Mouse (Mus musculus) embryonic facial prominence, embryonic 11.5 days (tissue): ENCODE measurements around the gene Plk5. TPM values are rescaled to one million over a fixed set of nuclear protein-coding genes. Genes with fewer than 3 reads are reported as not detected.

ENCODE experiments used
- ATAC-seq: fragments of 200-750 bp; cut with Nextera tagmentation; replicated peaks from 2 replicates; pipeline ENCODE4 v1.8.0; 2017; ENCODE audit warnings: low read depth; ENCODE audit not compliant: insufficient number of reproducible peaks, low FRiP score, low TSS enrichment
- DNase-seq: peaks from one replicate; pipeline ENCODE4 v3.0.0-alpha.2; 2015; ENCODE audit warnings: low spot score
- H3K27ac ChIP-seq: fragments of 300-500 bp; sonication (generic); replicated peaks from 2 replicates; pipeline ENCODE4 v1.5.1; 2014; ENCODE audit warnings: mild to moderate bottlenecking, low read depth, low read length, control low read depth
- H3K27me3 ChIP-seq: fragments of 300-500 bp; sonication (generic); 2 replicates; pipeline ENCODE4 v1.6.1; 2014; ENCODE audit warnings: mild to moderate bottlenecking, low read length, moderate library complexity, mixed read lengths; ENCODE audit not compliant: control insufficient read depth, insufficient read depth
- H3K36me3 ChIP-seq: fragments of 300-500 bp; sonication (generic); replicated peaks from 2 replicates; pipeline ENCODE4 v1.6.1; 2014; ENCODE audit warnings: low read depth, mild to moderate bottlenecking, low read length, moderate library complexity, mixed read lengths; ENCODE audit not compliant: control insufficient read depth, insufficient read depth
- H3K4me1 ChIP-seq: fragments of 300-500 bp; sonication (generic); 2 replicates; pipeline ENCODE4 v1.6.1; 2014; ENCODE audit warnings: low read length, mixed read lengths; ENCODE audit not compliant: control insufficient read depth, insufficient read depth
- H3K4me2 ChIP-seq: fragments of 300-500 bp; sonication (generic); 2 replicates; pipeline ENCODE4 v1.6.1; 2014; ENCODE audit warnings: low read depth, mild to moderate bottlenecking, control low read depth, low read length, moderate library complexity
- H3K4me3 ChIP-seq: fragments of 300-500 bp; sonication (generic); 2 replicates; pipeline ENCODE4 v1.5.1; 2014; ENCODE audit warnings: low read depth, low read length, control low read depth
- H3K9ac ChIP-seq: fragments of 300-500 bp; sonication (generic); replicated peaks from 2 replicates; pipeline ENCODE4 v1.6.1; 2014; ENCODE audit warnings: mild to moderate bottlenecking, control low read depth, low read length
- H3K9me3 ChIP-seq: fragments of 300-500 bp; sonication (generic); replicated peaks from 2 replicates; pipeline ENCODE4 v1.6.1; 2016; ENCODE audit warnings: mild to moderate bottlenecking, low read length, inconsistent platforms, mixed read lengths; ENCODE audit not compliant: control insufficient read depth
- WGBS: fragments of 180-500 bp; shearing (Covaris S2); extraction: QIAGEN DNeasy Blood & Tissue Kit; methylation state at CpG from one replicate; pipeline ENCODE4 v1.1.7; 2014; 5-methylcytosine and 5-hydroxymethylcytosine counted together
- polyA plus RNA-seq: library from polyadenylated mRNA; unstranded; fragments of >200 nt; fragmentation: Nextera tagmentation; extraction: Ambion mirVana; gene quantifications from 2 replicates; pipeline ENCODE4 v1.2.1, GENCODE M21; 2014

Plk5 gene
- polyA plus RNA-seq = 0.26 and 0.52 TPM in 2 replicates

DNA sequence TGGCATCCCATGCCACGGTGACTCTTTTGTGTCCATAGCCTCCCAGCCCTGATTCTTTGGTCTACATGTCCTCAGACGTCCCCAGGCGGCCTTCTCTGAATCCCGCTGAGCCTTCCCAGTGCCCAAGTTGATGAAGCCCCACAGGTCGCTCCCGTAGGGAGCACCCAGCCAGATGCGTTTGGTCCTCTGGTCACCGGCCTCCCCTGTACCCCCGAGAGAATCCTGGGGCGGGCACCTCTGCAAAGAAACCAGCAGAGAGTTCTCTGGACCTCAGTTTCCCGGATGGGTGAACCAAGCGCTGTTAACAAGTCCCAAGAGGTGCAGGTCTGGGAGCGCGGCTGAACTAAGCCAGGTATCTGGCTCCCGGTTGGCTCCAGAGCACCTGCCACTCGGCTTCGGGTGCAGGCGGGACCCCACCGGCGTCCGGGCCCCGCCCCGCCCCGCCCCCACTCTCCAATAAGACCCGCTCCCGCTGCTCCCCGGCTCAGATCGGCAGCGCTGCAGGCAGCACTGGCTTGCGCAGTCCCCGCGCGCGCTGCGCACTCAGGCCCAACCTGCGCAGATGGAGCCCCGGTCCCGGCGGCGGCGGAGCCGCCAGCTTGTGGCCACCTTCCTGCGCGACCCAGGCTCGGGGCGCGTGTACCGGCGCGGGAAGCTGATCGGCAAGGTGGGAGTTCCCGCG lies at the start of gene Plk5:
Gene Plk5, plus strand, starts transcription at position 459 of the 682 bp plus-strand sequence.
- Histone ChIP-seq H3K4me1 (peaks cover 7% of the 10 kb centered on the region), H3K27ac (no peak within 1 kb of the TSS), H3K4me3 (peak within 1 kb of the TSS; percentile 30), H3K9ac (peak within 1 kb of the TSS; percentile 25; the same call in 1 of the 2 replicates), H3K4me2 (peak within 1 kb of the TSS; percentile 57), H3K36me3 (no peaks in the 10 kb centered on the region), H3K27me3 (peaks cover 63% of the 10 kb centered on the region), H3K9me3 (no peaks in the 10 kb centered on the region; the same call in 1 of the 2 replicates)
- WGBS = 1% methylated on average over 50 of the region's 53 CpGs
- DNase-seq = no peak
- no peak for ATAC-seq

DNA sequence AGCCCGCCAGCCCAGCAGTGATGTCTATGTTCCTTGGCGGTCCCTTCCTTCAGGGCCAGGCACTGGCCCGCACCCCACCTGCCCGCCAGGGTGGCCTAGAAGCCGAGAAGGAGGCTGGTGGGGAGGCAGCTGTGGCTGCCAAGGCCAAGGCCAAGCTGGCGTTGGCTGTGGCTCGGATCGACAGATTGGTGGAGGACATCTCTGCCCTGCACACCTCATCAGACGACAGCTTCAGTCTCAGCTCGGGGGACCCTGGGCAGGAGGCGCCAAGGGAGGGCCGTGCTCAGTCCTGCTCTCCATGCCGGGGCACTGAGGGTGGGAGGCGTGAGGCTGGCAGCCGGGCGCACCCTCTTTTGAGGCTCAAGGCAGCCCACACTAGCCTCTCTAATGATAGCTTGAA lies 44.7 kb upstream of the Plk5 start:
- WGBS = 87% methylated on average over 16 of the region's 16 CpGs
- no peak for DNase-seq
- Histone ChIP-seq H3K36me3 (no peaks in the 10 kb centered on the region; the same call in 1 of the 2 replicates), H3K27me3 (peaks cover 54% of the 10 kb centered on the region), H3K9me3 (no peaks in the 10 kb centered on the region), H3K4me2 (no peak overlapping the region), H3K4me1 (no peaks in the 10 kb centered on the region; the same call in 1 of the 2 replicates), H3K27ac (no peak overlapping the region), H3K9ac (no peak overlapping the region), H3K4me3 (no peak overlapping the region)
- no peak for ATAC-seq

DNA sequence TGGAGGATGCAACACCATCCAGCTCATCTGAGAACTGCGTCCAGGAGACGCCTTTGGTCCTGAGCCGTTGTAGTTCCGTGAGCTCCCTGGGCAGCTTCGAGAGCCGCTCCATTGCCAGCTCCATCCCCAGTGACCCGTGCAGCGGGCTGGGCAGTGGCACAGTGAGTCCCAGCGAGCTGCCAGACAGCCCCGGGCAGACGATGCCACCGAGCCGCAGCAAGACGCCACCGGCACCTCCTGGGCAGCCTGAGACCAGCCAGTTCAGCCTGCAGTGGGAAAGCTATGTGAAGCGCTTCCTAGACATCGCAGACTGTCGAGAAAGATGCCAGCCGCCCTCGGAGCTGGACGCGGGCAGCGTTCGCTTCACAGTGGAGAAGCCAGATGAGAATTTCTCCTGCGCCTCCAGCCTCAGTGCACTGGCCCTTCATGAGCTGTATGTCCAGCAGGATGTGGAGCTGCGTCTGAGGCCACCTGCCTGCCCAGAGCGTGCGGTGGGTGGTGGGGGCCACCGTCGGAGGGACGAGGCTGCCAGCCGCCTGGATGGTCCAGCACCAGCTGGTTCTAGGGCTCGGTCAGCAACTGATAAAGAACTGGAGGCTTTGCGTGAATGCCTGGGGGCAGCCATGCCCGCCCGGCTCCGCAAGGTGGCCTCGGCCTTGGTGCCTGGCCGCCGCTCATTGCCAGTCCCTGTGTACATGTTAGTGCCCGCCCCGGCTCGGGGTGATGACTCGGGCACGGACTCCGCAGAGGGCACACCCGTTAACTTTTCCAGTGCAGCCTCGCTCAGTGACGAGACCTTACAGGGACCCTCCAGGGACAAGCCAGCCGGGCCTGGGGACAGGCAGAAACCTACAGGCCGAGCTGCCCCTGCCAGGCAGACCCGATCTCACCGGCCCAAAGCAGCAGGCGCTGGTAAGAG lies 43.4 kb upstream of the Plk5 start:
- Histone ChIP-seq H3K4me1 (no peaks in the 10 kb centered on the region; the same call in 1 of the 2 replicates), H3K4me2 (no peak overlapping the region), H3K9ac (no peak overlapping the region), H3K27ac (no peak overlapping the region), H3K27me3 (peaks cover 56% of the 10 kb centered on the region), H3K9me3 (no peaks in the 10 kb centered on the region), H3K36me3 (no peaks in the 10 kb centered on the region; the same call in 1 of the 2 replicates), H3K4me3 (no peak overlapping the region)
- ATAC-seq (no peak), DNase-seq (no peak)
- 60% methylated on average over 54 of the region's 54 CpGs for WGBS

DNA sequence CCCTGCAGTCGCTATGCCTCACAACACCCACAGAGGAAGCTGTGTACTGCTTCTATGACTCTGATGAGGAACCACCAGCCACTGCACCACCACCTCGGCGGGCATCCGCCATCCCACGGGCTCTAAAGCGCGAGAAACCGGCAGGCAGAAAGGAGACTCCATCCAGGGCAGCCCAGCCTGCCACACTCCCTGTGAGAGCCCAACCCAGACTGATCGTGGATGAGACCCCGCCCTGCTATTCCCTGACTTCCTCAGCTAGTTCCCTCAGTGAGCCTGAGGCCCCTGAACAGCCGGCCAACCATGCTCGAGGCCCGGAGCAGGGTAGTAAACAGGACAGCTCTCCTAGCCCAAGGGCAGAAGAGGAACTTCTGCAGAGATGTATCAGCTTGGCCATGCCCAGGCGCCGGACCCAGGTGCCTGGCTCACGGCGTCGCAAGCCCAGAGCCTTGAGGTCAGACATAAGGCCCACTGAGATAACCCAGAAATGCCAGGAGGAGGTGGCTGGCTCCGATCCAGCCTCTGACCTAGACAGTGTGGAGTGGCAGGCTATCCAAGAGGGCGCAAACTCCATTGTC lies 42.5 kb upstream of the Plk5 start:
- WGBS = 55% methylated on average over 20 of the region's 20 CpGs
- no peaks in the 10 kb centered on the region for H3K9me3 ChIP-seq

DNA sequence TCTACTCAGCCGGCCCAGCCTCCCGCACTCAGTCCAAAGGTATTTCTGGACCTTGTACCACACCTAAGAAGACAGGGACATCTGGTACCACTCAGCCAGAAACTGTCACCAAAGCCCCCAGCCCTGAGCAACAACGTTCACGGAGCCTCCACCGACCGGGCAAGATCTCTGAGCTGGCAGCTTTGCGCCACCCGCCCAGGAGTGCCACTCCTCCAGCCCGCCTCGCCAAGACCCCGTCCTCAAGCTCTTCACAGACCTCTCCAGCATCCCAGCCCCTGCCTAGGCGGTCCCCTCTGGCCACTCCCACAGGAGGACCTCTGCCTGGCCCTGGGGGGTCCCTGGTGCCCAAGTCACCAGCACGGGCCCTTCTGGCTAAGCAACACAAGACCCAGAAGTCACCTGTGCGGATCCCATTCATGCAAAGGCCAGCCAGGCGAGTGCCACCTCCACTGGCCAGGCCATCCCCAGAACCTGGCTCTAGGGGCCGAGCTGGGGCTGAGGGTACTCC lies 41.7 kb upstream of the Plk5 start:
- no peaks in the 10 kb centered on the region; the same call in 1 of the 2 replicates for H3K36me3 ChIP-seq
- H3K4me3 ChIP-seq = no peak overlapping the region
- ATAC-seq (no peak), DNase-seq (no peak)
- no peaks in the 10 kb centered on the region; the same call in 1 of the 2 replicates for H3K4me1 ChIP-seq
- no peak overlapping the region for H3K27ac ChIP-seq
- peaks cover 56% of the 10 kb centered on the region for H3K27me3 ChIP-seq
- H3K4me2 ChIP-seq = no peak overlapping the region
- H3K9ac ChIP-seq = 0 out of 2 replicates have a peak overlapping the region, but pooled peaks have one; percentile 18
- H3K9me3 ChIP-seq = no peaks in the 10 kb centered on the region
- 51% methylated on average over 16 of the region's 16 CpGs for WGBS

More for the DNA sequence above, 42.5 kb upstream of the Plk5 start:
- Histone ChIP-seq H3K9ac (no peak overlapping the region), H3K4me3 (no peak overlapping the region), H3K36me3 (no peaks in the 10 kb centered on the region; the same call in 1 of the 2 replicates), H3K4me1 (no peaks in the 10 kb centered on the region; the same call in 1 of the 2 replicates), H3K4me2 (no peak overlapping the region), H3K27ac (no peak overlapping the region), H3K27me3 (peaks cover 56% of the 10 kb centered on the region)
- DNase-seq (no peak), ATAC-seq (no peak)

DNA sequence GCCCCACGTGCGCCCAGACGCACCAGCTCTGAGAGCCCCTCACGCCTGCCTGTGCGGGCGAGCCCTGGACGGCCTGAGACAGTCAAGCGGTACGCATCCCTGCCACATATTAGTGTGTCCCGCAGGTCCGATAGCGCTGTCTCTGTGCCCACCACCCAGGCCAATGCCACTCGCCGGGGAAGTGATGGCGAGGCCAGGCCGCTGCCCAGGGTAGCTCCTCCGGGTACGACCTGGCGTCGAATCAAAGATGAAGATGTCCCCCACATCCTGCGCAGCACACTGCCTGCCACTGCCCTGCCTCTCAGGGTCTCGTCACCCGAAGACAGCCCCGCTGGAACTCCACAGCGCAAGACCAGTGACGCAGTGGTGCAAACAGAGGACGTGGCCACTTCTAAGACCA lies 40.9 kb upstream of the Plk5 start:
- ATAC-seq (no peak), DNase-seq (no peak)
- no peak overlapping the region for H3K4me3 ChIP-seq
- no peaks in the 10 kb centered on the region for H3K9me3 ChIP-seq
- no peak overlapping the region for H3K9ac ChIP-seq
- H3K27ac ChIP-seq = no peak overlapping the region
- H3K4me1 ChIP-seq = no peaks in the 10 kb centered on the region; the same call in 1 of the 2 replicates
- WGBS = 43% methylated on average over 27 of the region's 27 CpGs
- peaks cover 56% of the 10 kb centered on the region for H3K27me3 ChIP-seq
- H3K36me3 ChIP-seq = no peaks in the 10 kb centered on the region; the same call in 1 of the 2 replicates
- H3K4me2 ChIP-seq = no peak overlapping the region

DNA sequence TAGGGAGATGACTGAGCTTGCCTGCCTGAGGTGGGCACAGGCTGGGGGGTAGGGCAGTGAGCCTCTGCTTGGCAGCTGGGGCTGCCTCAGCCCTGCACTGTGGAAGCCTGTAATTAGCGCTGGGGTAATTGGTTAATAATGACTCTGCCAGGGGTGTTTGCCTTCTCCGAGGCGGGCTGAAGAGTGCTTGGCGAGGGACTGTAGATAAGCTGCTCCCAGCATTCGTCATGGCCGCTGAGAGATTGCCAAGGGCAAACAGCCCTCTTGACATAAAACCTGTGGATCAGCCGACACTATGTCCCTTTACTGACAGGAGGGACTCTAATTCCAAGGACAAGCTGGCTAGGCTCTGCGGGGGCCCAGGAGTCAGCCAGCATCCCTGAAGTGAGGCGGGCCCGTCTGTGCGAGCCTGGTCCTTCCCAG lies 39.9 kb upstream of the Plk5 start:
- H3K9me3 ChIP-seq = no peaks in the 10 kb centered on the region
- DNase-seq = no peak
- no peak overlapping the region for H3K27ac ChIP-seq
- H3K4me2 ChIP-seq = no peak overlapping the region
- H3K4me1 ChIP-seq = no peaks in the 10 kb centered on the region; the same call in 1 of the 2 replicates
- no peaks in the 10 kb centered on the region for H3K36me3 ChIP-seq
- no peak overlapping the region for H3K4me3 ChIP-seq
- 32% methylated on average over 11 of the region's 11 CpGs for WGBS
- H3K9ac ChIP-seq = no peak overlapping the region
- peaks cover 51% of the 10 kb centered on the region for H3K27me3 ChIP-seq
- ATAC-seq = no peak
